21 mouse cellular contexts compared by ENCODE assay signal in genomic region chr8:94296312-94296991, GRCm38 (mm10). TPM values are rescaled to one million over a fixed set of nuclear protein-coding genes. Genes with fewer than 3 reads are reported as not detected.
DNase-seq lines count a peak whose midpoint lies in the region; ATAC-seq and TF ChIP-seq lines count a peak whose summit lies in the region.
"Had no signal": no experiment of that assay in that cellular context is flagged by ENCODE, and none has a peak within 500 bp of the region (broad histone marks: within the 10 kb centered on the region; RNA-seq: fewer than 3 reads in every experiment).

No protein-coding gene starts in this region.

- H3K27me3 ChIP-seq in hindbrain, embryonic 14.5 days (ENCODE audit: control insufficient read depth, insufficient read depth, low read length) = no peaks in the 10 kb centered on the region
- no peaks in the 10 kb centered on the region for H3K27me3 ChIP-seq in hindbrain, embryonic 12.5 days
- H3K27me3 ChIP-seq in stomach, embryonic 16.5 days (ENCODE audit: control insufficient read depth, insufficient read depth, low read length) = no peaks in the 10 kb centered on the region
- H3K27me3 ChIP-seq in liver, embryonic 12.5 days (replicated peaks) = no peaks in the 10 kb centered on the region
- H3K27me3 ChIP-seq: limb, embryonic 12.5 days; Patski had no signal

- peak overlapping the region; percentile 60 for H3K27ac ChIP-seq in gastrocnemius, adult 2 months
- peak overlapping the region; percentile 64; the same call in 1 of the 2 replicates for H3K27ac ChIP-seq in hindbrain, embryonic 14.5 days
- H3K27ac ChIP-seq in hindbrain, embryonic 12.5 days = no peak overlapping the region
- peak overlapping the region; percentile 33 for H3K27ac ChIP-seq in stomach, embryonic 16.5 days (ENCODE audit: low read length)
- H3K27ac ChIP-seq in liver, embryonic 12.5 days = no peak overlapping the region
- H3K27ac ChIP-seq: limb, embryonic 12.5 days had no signal

- H3K36me3 ChIP-seq in hindbrain, embryonic 14.5 days (replicated peaks; ENCODE audit: control insufficient read depth, insufficient read depth) = peaks cover 49% of the 10 kb centered on the region
- peaks cover 2% of the 10 kb centered on the region; the same call in 1 of the 2 replicates for H3K36me3 ChIP-seq in hindbrain, embryonic 12.5 days
- no peaks in the 10 kb centered on the region for H3K36me3 ChIP-seq in stomach, embryonic 16.5 days (ENCODE audit: control insufficient read depth, insufficient read depth, low read length)
- peaks cover 61% of the 10 kb centered on the region for H3K36me3 ChIP-seq in liver, embryonic 12.5 days

- H3K4me1 ChIP-seq in hindbrain, embryonic 14.5 days (replicated peaks; ENCODE audit: control insufficient read depth, insufficient read depth, low read length) = no peaks in the 10 kb centered on the region; the same call in 1 of the 2 replicates
- H3K4me1 ChIP-seq in hindbrain, embryonic 12.5 days = 0 out of 2 replicates have a peak, but pooled peaks cover 2% of the 10 kb centered on the region
- H3K4me1 ChIP-seq in stomach, embryonic 16.5 days (ENCODE audit: control insufficient read depth, insufficient read depth, low read length) = 0 out of 2 replicates have a peak, but pooled peaks cover 3% of the 10 kb centered on the region
- H3K4me1 ChIP-seq in liver, embryonic 12.5 days = peaks cover 13% of the 10 kb centered on the region
- H3K4me1 ChIP-seq: limb, embryonic 12.5 days had no signal

- WGBS in hindbrain, embryonic 14.5 days = 75% methylated on average over 9 of the region's 9 CpGs
- 80% methylated on average over 9 of the region's 9 CpGs for WGBS in hindbrain, embryonic 12.5 days
- 63% methylated on average over 9 of the region's 9 CpGs for WGBS in stomach, embryonic 16.5 days
- 82% methylated on average over 9 of the region's 9 CpGs for WGBS in liver, embryonic 12.5 days (ENCODE audit: insufficient replicate concordance)

- no peak overlapping the region for H3K9ac ChIP-seq in hindbrain, embryonic 14.5 days
- H3K9ac ChIP-seq in hindbrain, embryonic 12.5 days = no peak overlapping the region
- no peak overlapping the region for H3K9ac ChIP-seq in stomach, embryonic 16.5 days (ENCODE audit: low read length)
- H3K9ac ChIP-seq in liver, embryonic 12.5 days = no peak overlapping the region; the same call in 1 of the 2 replicates
- H3K9ac ChIP-seq: limb, embryonic 12.5 days; liver, postnatal 0 days had no signal

- ATAC-seq in hindbrain, embryonic 14.5 days (ENCODE audit: low FRiP score) = no peak
- ATAC-seq in hindbrain, embryonic 12.5 days (ENCODE audit: low FRiP score) = no peak
- no peak for ATAC-seq in stomach, embryonic 16.5 days (ENCODE audit: insufficient read depth, low FRiP score)
- no peak for ATAC-seq in liver, embryonic 12.5 days
- ATAC-seq: forebrain, embryonic 16.5 days; liver, postnatal 0 days; Patski had no signal

- intact Hi-C loops in gastrocnemius, adult 2 months (cut with DNase I) = no loop called here
- intact Hi-C loops in gastrocnemius, postnatal 36 days (cut with DNase I) = no loop called here

- H3K4me2 ChIP-seq in hindbrain, embryonic 14.5 days (replicated peaks) = no peak overlapping the region
- no peak overlapping the region for H3K4me2 ChIP-seq in hindbrain, embryonic 12.5 days (replicated peaks)
- no peak overlapping the region for H3K4me2 ChIP-seq in stomach, embryonic 16.5 days (ENCODE audit: low read depth, low read length)
- H3K4me2 ChIP-seq in liver, embryonic 12.5 days = no peak overlapping the region
- H3K4me2 ChIP-seq: limb, embryonic 12.5 days had no signal

- no peaks in the 10 kb centered on the region for H3K9me3 ChIP-seq in hindbrain, embryonic 14.5 days (ENCODE audit: control insufficient read depth, low read length)
- no peaks in the 10 kb centered on the region for H3K9me3 ChIP-seq in hindbrain, embryonic 12.5 days (replicated peaks)
- H3K9me3 ChIP-seq in stomach, embryonic 16.5 days (replicated peaks; ENCODE audit: control insufficient read depth, low read length) = no peaks in the 10 kb centered on the region
- no peaks in the 10 kb centered on the region for H3K9me3 ChIP-seq in liver, embryonic 12.5 days (replicated peaks)
- H3K9me3 ChIP-seq: limb, embryonic 12.5 days had no signal

- DNase-seq in gastrocnemius, adult 2 months = no peak
- DNase-seq in gastrocnemius, postnatal 36 days = no peak
- DNase-seq in hindbrain, embryonic 14.5 days (ENCODE audit: low spot score) = no peak
- peak; percentile 28 for DNase-seq in lung, postnatal 25 days (ENCODE audit: low spot score)
- no peak for DNase-seq in lung, adult 18-20 months
- DNase-seq: cerebellum, adult 18-20 months; gastrocnemius, postnatal 10 days; kidney, postnatal 14 days; liver, postnatal 0 days; midbrain, embryonic 14.5 days; right cerebral cortex, adult 18-20 months; spleen, adult 18-20 months; thymus, adult 18-20 months had no signal

- no peak for TF ChIP-seq CTCF in gastrocnemius, adult 2 months (IDR thresholded peaks at IDR 0.05)

- H3K4me3 ChIP-seq in gastrocnemius, adult 2 months = no peak overlapping the region
- H3K4me3 ChIP-seq in hindbrain, embryonic 14.5 days (replicated peaks; ENCODE audit: low read length) = no peak overlapping the region
- H3K4me3 ChIP-seq in hindbrain, embryonic 12.5 days = no peak overlapping the region
- no peak overlapping the region for H3K4me3 ChIP-seq in stomach, embryonic 16.5 days (replicated peaks; ENCODE audit: low read length)
- H3K4me3 ChIP-seq in liver, embryonic 12.5 days = no peak overlapping the region
- H3K4me3 ChIP-seq: erythroblast, embryonic 14.5 days; limb, embryonic 12.5 days had no signal

RNA-seq across cellular contexts. Expression of gene Slc12a3, which starts 32.5 kb away (rescaled TPM):
- total RNA-seq in gastrocnemius, adult 2 months (2021) = not detected
- not detected for total RNA-seq in gastrocnemius, postnatal 36 days (2021)
- 0.07 TPM in 1 of 2 replicates, not detected in the other for polyA plus RNA-seq in hindbrain, embryonic 14.5 days (2014; fragmentation: Nextera tagmentation; extraction: Ambion mirVana)
- polyA plus RNA-seq in hindbrain, embryonic 12.5 days (2016; fragmentation: Nextera tagmentation; extraction: Ambion mirVana) = not detected in 2 replicates
- 0.09 TPM in 1 of 2 replicates, not detected in the other for polyA plus RNA-seq in stomach, embryonic 16.5 days (2015; fragmentation: Nextera tagmentation; extraction: Ambion mirVana)
- not detected in 2 replicates for polyA plus RNA-seq in liver, embryonic 12.5 days (2016; fragmentation: Nextera tagmentation; extraction: Ambion mirVana)
- total RNA-seq: gastrocnemius, postnatal 10 days had no signal
- polyA plus RNA-seq: erythroblast, embryonic 14.5 days; limb, embryonic 12.5 days; neural tube, embryonic 11.5 days had no signal

Comparison
In these comparisons a context has a peak if more than half of its experiments do, and no peak if none do; other contexts are left out.
1. H3K27ac ChIP-seq: peak in gastrocnemius, adult 2 months (single experiment), hindbrain, embryonic 14.5 days (single experiment) and stomach, embryonic 16.5 days (single experiment); none in hindbrain, embryonic 12.5 days (single experiment) and liver, embryonic 12.5 days (single experiment).